Mouse (Mus musculus) kidney, postnatal 0 days (tissue): ENCODE data around the gene Il17rd. TPM values are rescaled to one million over a fixed set of nuclear protein-coding genes. Genes with fewer than 3 reads are reported as not detected.

ENCODE experiments used
- ATAC-seq: fragments of 200-750 bp; cut with Nextera tagmentation; replicated peaks from 2 replicates; pipeline ENCODE4 v1.8.0; 2017; ENCODE audit warnings: low read depth, moderate number of reproducible peaks, moderate TSS enrichment, moderate library complexity; ENCODE audit not compliant: low FRiP score
- DNase-seq: peaks from one replicate; pipeline ENCODE4 v3.0.0-alpha.2; 2016; ENCODE audit warnings: low spot score
- H3K27ac ChIP-seq: fragments of 300-500 bp; sonication (generic); 2 replicates; pipeline ENCODE4 v1.5.1; 2014; ENCODE audit warnings: mild to moderate bottlenecking
- H3K27me3 ChIP-seq: fragments of 300-500 bp; sonication (generic); 2 replicates; pipeline ENCODE4 v1.6.1; 2014; ENCODE audit warnings: low read length, mixed read lengths; ENCODE audit not compliant: insufficient read depth
- H3K36me3 ChIP-seq: fragments of 300-500 bp; sonication (generic); 2 replicates; pipeline ENCODE4 v1.6.1; 2014; ENCODE audit warnings: low read length, mixed read lengths; ENCODE audit not compliant: insufficient read depth
- H3K4me1 ChIP-seq: fragments of 300-500 bp; sonication (generic); replicated peaks from 2 replicates; pipeline ENCODE4 v1.6.1; 2014; ENCODE audit warnings: antibody characterized with exemption, low read length, mixed read lengths; ENCODE audit not compliant: insufficient read depth
- H3K4me2 ChIP-seq: fragments of 300-500 bp; sonication (generic); 2 replicates; pipeline ENCODE4 v1.6.1; 2014; ENCODE audit warnings: mild to moderate bottlenecking, low read length, moderate library complexity, mixed read lengths
- H3K4me3 ChIP-seq: fragments of 300-500 bp; sonication (generic); replicated peaks from 2 replicates; pipeline ENCODE4 v1.5.1; 2014; ENCODE audit warnings: low read depth, low read length
- H3K9ac ChIP-seq: fragments of 300-500 bp; sonication (generic); 2 replicates; pipeline ENCODE4 v1.6.1; 2014; ENCODE audit warnings: low read depth, low read length
- H3K9me3 ChIP-seq: fragments of 300-500 bp; sonication (generic); replicated peaks from 2 replicates; pipeline ENCODE4 v1.6.1; 2016; ENCODE audit warnings: low read length, inconsistent platforms, mixed read lengths
- CTCF ChIP-seq: IDR thresholded peaks from 2 replicates; pipeline ENCODE4 v1.5.1; 2016; ENCODE audit warnings: antibody characterized with exemption, low read depth, mild to moderate bottlenecking, moderate library complexity
- WGBS: fragments of 180-500 bp; shearing (Covaris S2); extraction: QIAGEN DNeasy Blood & Tissue Kit; methylation state at CpG from one replicate; pipeline ENCODE4 v1.1.7; 2014; 5-methylcytosine and 5-hydroxymethylcytosine counted together
- polyA plus RNA-seq: library from polyadenylated mRNA; unstranded; fragments of >200 nt; fragmentation: Nextera tagmentation; extraction: Ambion mirVana; gene quantifications from 2 replicates; pipeline ENCODE4 v1.2.1, GENCODE M21; 2015

The Il17rd gene
- polyA plus RNA-seq, 1 experiment from 2014 or later, result 3.9 TPM

DNA sequence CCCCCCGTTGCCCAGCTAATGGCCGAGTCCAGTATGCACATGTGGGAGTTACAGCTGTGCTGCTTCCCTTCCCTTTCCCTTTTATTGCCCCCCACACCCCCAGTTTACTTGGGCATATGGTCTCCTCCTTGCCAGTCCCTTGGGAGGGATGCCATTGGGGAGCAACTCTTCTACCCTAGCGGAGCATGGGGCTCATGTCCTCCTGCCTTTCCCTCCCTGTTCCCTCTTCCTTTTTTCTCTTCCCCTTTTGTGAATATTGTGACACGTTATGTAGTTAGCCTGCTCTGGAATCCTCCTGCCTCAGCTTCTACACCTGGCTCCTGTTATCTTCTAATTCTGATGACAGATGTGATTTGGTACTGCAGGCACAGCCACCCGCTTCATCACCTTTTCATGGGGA, 103.9 kb downstream of the Il17rd start:
- DNase-seq (no peak), ATAC-seq (no peak)
- WGBS, result 73% methylated on average over 5 of the region's 5 CpGs
- Histone ChIP-seq H3K9me3 (no peaks in the 10 kb centered on the region), H3K9ac (no peak overlapping the region), H3K36me3 (no peaks in the 10 kb centered on the region), H3K4me1 (peaks cover 9% of the 10 kb centered on the region; the same call in 1 of the 2 replicates), H3K4me3 (no peak overlapping the region), H3K27me3 (no peaks in the 10 kb centered on the region), H3K27ac (no peak overlapping the region), H3K4me2 (no peak overlapping the region)
- TF ChIP-seq CTCF, result no peak

DNA sequence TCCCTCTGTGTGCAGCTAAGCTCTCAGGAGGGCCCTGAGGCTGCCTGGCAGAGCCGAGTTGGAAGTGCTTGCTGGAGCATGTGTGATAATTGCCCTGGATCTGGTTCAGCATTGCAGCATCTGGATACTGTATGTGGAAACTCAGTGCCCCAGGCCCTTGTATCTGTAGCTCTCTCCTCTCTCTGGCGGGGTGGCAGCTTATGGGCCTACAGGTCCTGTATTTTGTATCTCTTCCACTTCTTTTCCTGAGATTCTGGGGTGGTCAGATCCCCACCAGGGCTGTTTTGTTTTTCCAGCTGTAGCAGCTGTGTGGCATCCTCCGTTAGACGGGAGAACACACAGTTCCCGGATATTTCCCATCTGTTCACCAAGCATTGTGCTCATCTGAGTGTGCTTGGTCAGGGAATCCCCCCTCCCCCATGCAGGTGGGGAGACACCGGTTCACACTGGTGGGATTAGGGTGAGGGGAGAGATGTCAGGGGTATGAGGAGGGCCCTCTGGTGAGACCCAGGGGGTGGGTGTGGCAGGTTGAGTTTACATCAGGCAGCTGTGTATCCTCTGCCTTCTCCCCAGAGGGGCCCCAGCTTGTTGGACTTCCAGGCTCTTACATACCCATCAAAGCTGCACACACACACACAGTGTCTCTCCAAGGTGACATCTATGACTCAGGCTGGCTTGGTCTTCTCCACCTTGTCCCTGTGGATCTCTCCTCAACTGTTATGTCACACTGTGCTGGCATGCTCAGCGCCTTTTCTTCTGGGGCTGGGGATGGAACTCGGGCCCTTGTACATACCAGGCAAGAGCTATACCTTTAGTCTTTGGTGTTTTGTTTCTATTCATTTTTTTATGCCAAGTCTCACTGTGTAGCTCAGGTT, 106.7 kb downstream of the Il17rd start:
- DNase-seq (peak; percentile 61), ATAC-seq (peak; percentile 57; the same call in 1 of the 2 replicates)
- no peaks in the 10 kb centered on the region for H3K9me3 ChIP-seq
- peak overlapping the region; percentile 15; the same call in 1 of the 2 replicates for H3K27ac ChIP-seq
- no peak overlapping the region for H3K4me2 ChIP-seq
- H3K27me3 ChIP-seq, result no peaks in the 10 kb centered on the region
- H3K4me1 ChIP-seq, result peaks cover 9% of the 10 kb centered on the region; the same call in 1 of the 2 replicates
- no peaks in the 10 kb centered on the region for H3K36me3 ChIP-seq
- H3K4me3 ChIP-seq, result no peak overlapping the region
- H3K9ac ChIP-seq, result no peak overlapping the region
- TF ChIP-seq CTCF, result no peak
- 35% methylated on average over 8 of the region's 8 CpGs for WGBS

DNA sequence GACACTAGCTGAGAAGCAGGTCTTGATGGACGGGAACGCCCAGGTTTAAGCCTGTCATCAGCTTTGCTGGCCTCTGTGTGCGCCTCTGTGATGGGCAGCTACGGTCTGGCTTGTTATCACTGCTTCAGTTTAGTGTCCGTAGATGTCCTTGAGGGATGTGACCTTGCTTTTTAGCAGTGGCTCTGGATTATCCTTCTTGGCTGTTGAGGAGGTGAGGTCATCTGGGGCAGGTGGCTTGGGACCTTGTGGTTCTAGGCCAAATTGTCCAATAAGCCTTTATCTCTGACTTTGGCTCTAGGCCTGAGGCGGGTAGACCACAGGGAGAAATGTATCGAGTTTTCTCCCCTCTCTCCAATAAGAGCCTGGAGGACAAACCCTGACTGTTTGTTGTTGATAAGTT, 109.0 kb downstream of the Il17rd start:
- no peak overlapping the region for H3K27ac ChIP-seq
- no peak overlapping the region for H3K4me2 ChIP-seq
- WGBS, result 88% methylated on average over 7 of the region's 7 CpGs
- peaks cover 9% of the 10 kb centered on the region; the same call in 1 of the 2 replicates for H3K4me1 ChIP-seq
- no peaks in the 10 kb centered on the region for H3K9me3 ChIP-seq
- no peak for ATAC-seq
- no peaks in the 10 kb centered on the region for H3K27me3 ChIP-seq
- H3K36me3 ChIP-seq, result no peaks in the 10 kb centered on the region
- no peak overlapping the region for H3K4me3 ChIP-seq
- TF ChIP-seq CTCF, result no peak
- H3K9ac ChIP-seq, result no peak overlapping the region
- no peak for DNase-seq

DNA sequence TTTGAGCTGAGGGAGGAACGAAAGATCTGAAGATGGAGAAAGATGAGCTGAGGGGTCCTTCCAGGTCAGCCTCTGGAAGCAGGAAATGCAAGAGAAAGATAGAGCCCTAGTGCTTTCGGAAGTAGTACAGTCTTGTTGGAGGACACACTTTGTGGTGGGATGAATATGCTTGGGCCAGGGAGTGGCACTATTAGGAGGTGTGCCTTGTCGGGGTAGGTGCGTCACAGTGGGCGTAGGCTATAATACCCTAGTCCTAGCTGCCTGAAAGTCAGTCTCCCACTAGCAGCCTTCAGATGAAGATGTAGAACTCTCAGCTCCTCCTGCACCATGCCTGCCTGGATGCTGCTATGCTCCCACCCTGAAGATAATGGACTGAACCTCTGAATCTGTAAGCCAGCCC, 110.7 kb downstream of the Il17rd start:
- Histone ChIP-seq H3K36me3 (no peaks in the 10 kb centered on the region), H3K27ac (no peak overlapping the region), H3K4me3 (no peak overlapping the region), H3K27me3 (no peaks in the 10 kb centered on the region), H3K4me1 (peaks cover 9% of the 10 kb centered on the region; the same call in 1 of the 2 replicates), H3K9ac (no peak overlapping the region), H3K9me3 (no peaks in the 10 kb centered on the region), H3K4me2 (no peak overlapping the region)
- DNase-seq (no peak), ATAC-seq (no peak)
- no peak for TF ChIP-seq CTCF
- 82% methylated on average over 5 of the region's 5 CpGs for WGBS

DNA sequence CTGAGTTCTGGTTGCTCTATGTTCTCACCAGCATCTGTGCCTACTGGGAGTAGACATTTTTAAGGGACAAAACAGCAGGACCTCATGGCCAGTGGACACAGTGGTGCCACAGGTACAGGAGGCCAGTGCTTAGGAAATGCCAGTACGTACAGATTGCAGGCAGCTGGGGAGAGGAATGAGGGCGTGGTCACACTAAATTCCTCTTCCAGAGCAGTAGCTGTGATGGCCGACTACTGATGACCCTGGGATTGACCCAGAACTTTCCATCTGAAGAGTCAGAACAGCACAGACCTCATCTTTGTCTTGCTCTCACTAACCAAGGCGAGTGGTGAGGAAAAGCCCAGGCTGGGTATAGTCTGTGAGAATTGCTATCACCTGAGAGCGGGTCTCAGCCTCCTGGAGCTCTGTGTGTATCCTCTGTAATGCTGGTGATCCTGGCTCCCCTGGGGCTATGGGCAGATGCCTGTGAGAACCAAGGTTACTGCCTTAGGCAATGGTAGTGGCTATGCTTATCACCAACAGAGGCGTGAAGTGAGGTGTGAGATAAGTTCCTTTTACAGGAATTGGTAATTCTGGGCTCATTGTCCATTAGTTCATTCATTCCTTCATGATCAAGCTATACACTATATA, 111.4 kb downstream of the Il17rd start:
- H3K4me1 ChIP-seq, result peaks cover 7% of the 10 kb centered on the region; the same call in 1 of the 2 replicates
- no peak for DNase-seq
- no peaks in the 10 kb centered on the region for H3K27me3 ChIP-seq
- H3K4me3 ChIP-seq, result no peak overlapping the region
- 59% methylated on average over 6 of the region's 6 CpGs for WGBS
- no peak for ATAC-seq
- no peak overlapping the region for H3K27ac ChIP-seq
- H3K9me3 ChIP-seq, result no peaks in the 10 kb centered on the region
- H3K36me3 ChIP-seq, result no peaks in the 10 kb centered on the region
- no peak overlapping the region for H3K9ac ChIP-seq
- no peak for TF ChIP-seq CTCF
- no peak overlapping the region for H3K4me2 ChIP-seq

DNA sequence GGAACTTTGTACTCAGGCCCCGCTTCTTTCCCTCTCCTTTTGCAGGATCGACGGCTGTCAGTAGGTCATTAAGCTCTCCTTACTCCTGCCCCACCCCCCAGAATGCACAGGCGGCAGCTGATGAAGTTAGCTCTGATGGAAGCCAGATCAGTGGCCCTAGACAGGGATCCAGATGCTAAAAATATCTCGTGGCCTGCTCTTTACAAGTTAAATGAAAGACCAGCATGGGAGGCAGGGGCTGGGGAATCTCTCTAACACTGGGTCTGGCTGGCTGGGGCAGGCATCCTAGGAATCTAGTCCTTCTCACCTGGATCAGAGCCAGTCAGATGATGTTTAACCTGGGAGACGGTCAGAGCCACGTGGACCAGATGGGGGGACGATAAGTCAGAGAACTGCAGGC, 112.7 kb downstream of the Il17rd start:
- Histone ChIP-seq H3K4me2 (no peak overlapping the region), H3K9me3 (no peaks in the 10 kb centered on the region), H3K9ac (no peak overlapping the region), H3K4me1 (no peaks in the 10 kb centered on the region), H3K27ac (no peak overlapping the region), H3K27me3 (no peaks in the 10 kb centered on the region), H3K36me3 (no peaks in the 10 kb centered on the region), H3K4me3 (no peak overlapping the region)
- DNase-seq, result peak; percentile 27
- TF ChIP-seq CTCF, result no peak
- 23% methylated on average over 8 of the region's 8 CpGs for WGBS
- peak; percentile 74 for ATAC-seq
